Mouse (Mus musculus) stomach, postnatal 0 days (tissue): ENCODE measurements around the gene Gls2.

ENCODE experiments used
- CTCF ChIP-seq: IDR thresholded peaks from 2 replicates; pipeline ENCODE4 v1.5.1; 2016; ENCODE audit warnings: antibody characterized with exemption, low read depth, mild to moderate bottlenecking, moderate library complexity
- EP300 ChIP-seq: optimal IDR thresholded peaks from 2 replicates; pipeline ENCODE3; 2016; ENCODE audit warnings: antibody characterized with exemption

GRCm38 (mm10) chr10:128237807-128238480 is 43.7 kb downstream of the Gls2 start:
- TF ChIP-seq EP300 (no peak), CTCF (no peak)
